Mouse (Mus musculus): Measurements from ENCODE around the gene Nostrin.

DNA sequence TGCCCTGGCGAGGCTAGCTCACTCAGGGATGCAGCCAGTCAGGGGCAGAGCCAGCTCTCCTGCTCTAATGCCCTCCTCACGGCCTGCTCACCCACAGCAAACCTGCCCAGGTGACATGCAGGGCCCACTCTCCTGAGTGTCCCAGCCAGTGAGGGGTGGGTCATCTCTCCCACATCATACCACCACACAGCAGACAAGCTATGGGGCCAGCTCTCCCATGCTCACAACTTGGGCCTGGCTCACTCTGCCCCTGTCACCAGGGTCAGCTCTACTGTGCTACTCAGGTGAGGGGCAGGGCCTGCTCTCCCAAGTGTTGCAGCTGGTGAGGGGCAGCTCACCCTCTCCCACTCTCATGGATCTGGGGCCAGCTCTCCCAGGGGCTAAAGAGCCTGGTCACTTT lies 52.4 kb downstream of the Nostrin start:
- no peak for TF ChIP-seq EP300 (IDR thresholded peaks at IDR 0.05; ENCODE audit: low read length)
- TF ChIP-seq POLR2A (IDR thresholded peaks at IDR 0.05; ENCODE audit: low read depth, low read length): no peak
- no peak for TF ChIP-seq RAD21 (IDR thresholded peaks at IDR 0.05; ENCODE audit: low read depth, low read length)
- no peak for TF ChIP-seq JUND (conservative IDR thresholded peaks at IDR 0.05; ENCODE audit: low read depth, low read length)
- TF ChIP-seq SIN3A (IDR thresholded peaks at IDR 0.05; ENCODE audit: low read length): no peak
- no peak for TF ChIP-seq CTCF (conservative IDR thresholded peaks at IDR 0.05 in 1 of 2, IDR thresholded peaks at IDR 0.05 in 1 of 2; ENCODE audit: low read depth in 2 of 2, low read length in 2 of 2)
- TF ChIP-seq E2F4 (IDR thresholded peaks at IDR 0.05; ENCODE audit: insufficient replicate concordance, low read depth, low read length): no peak
- TF ChIP-seq MAZ (IDR thresholded peaks at IDR 0.05; ENCODE audit: low read depth, low read length): no peak
- TF ChIP-seq ZNF384 (IDR thresholded peaks at IDR 0.05; ENCODE audit: low read depth, low read length): no peak
- TF ChIP-seq RCOR1 (conservative IDR thresholded peaks at IDR 0.05; ENCODE audit: low read depth, low read length): no peak
- no peak for TF ChIP-seq SMC3 (IDR thresholded peaks at IDR 0.05; ENCODE audit: low read depth, low read length)
- TF ChIP-seq CHD2 (IDR thresholded peaks at IDR 0.05; ENCODE audit: low read length): no peak

All from CH12.LX (cell line).